Mouse (Mus musculus): ENCODE measurements at regions not wholly inside any gene's neighbourhood (a gene's known extent, or its start where the extent isn't known, plus 50 kb on each side); places are given as distances from the start of the nearest gene placed in this dataset.
"Not testable (repeated sequence)": the region's sequence is repeated elsewhere in the genome, so short reads cannot be mapped to it uniquely, and the experiment has no call there.

DNA sequence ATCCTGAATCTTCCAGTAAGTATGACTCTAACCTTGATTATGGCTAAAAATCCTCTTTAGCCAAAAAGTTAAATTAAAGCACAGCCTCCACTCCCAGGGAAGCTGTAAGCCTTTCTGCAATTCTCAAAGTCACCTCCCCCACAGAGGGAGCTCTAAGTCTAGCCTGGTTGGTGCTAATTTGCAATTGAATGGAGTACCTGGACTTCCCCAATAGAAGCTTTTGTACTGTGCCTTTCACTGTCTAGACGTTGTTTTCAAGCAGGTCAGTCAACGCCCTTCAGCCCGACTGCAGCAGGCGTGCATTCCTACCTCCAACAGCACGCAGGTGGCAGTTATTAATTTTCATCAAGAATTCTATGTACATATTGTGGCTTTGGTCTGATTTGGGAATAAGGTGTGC, 87.2 kb downstream of the Catsperg2 start:
- not testable (repeated sequence) for DNase-seq

DNA sequence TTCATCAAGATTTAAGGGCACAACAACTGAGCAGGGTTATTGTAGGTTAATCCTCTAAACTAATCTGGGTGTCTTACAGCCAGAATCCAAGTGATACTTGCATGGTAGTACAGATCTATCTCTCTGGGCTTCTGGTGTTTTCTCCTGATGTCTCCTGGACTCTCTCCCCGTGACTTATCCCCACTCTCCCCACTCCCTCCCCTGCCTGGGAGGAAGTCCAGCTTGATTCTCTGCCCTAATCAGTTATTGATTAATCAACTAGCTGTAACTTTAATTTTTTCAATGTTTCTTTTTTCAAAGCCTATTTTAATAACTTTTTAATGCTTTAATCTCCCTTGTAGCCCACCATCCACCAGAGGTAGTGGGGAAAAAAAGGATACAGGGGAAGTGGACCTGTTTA, 83.9 kb upstream of the Sipa1l3 start:
- no peak for DNase-seq

DNA sequence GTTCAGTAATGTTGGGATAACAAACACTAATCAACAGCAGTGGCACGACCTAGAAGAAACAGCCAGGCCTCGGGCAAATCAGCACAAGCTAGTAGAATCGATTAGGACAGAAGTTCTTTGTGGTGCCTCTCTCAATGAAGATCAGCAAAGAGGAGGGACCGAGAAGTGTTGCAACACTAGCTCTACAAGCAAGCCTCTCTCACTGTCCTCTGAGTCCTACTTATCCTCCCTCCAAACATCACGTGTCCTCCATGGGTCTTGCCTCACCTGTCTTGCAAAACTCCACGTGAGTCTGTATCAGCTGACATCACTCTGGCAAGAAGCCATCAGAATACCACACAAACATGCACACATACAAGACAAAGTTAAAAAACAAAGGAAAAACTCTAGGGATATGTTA, 82.9 kb upstream of the Sipa1l3 start:
- DNase-seq: no peak

DNA sequence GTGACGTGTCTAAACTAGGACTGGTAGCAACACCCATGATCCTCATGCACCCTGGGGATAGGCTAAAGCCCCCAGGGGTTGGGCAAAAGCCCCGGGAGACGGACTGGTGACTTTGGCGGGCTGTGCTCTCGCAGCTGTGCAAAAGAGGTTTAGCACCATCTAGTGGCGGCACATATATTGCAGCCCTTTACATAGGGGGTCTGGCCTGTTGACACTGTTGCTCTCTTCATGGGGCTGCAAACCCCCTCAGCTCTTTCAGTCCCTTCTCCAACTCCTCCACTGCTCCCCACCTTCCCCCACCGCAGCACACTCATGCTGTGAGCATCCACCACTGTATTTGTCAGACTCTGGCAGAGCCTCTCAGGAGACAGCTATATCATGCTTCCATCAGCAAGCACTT, 78.8 kb upstream of the Sipa1l3 start:
- peak; percentile 63 for DNase-seq

DNA sequence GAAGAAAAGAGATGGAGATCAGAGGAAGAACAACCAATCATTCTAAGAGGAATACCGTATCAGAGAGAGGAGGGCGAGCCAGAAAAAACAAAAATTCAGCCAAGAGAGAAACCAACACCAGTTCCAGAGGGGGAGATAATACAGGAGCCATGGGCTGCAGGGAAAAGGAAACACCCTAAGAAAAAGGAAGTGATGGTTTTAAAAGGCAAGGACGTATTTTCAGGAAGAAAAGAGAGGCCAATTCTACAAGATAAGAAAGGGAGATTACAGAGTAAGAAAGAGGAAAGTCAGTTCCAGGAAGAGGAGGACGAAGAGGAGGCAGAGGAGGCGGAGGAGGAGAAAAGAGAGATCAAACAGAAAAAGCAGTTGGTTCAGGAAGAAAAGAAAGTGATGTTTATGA, 59.7 kb upstream of the Sipa1l3 start:
- DNase-seq: no peak

DNA sequence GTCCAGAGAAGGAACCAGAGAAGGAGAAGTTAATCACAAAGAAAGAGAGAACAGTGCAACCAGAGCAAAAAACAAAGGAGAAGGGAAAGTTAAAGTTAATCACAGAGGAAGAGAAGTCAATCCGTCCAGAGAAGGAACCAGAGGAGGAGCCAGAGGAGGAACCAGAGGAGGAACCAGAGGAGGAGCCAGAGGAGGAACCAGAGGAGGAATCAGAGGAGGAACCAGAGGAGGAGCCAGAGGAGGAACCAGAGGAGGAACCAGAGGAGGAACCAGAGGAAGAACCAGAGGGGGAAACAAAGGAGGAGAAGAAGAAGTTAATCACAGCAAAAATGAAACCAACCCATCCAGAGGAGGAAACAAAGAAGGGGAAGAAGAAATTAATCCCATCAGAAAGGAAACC, 57.2 kb upstream of the Sipa1l3 start:
- DNase-seq: no peak

Measured in embryo, embryonic 11 days (tissue).